Mouse (Mus musculus) brain, embryonic 14.5 days (tissue): Measurements from ENCODE around the gene Zic4. TPM values are rescaled to one million over a fixed set of nuclear protein-coding genes. Genes with fewer than 3 reads are reported as not detected.
A peak's percentile ranks its signal among the peaks of the same experiment; 100 is the strongest.

Experiments used
- DNase-seq: peaks from one replicate; pipeline ENCODE4 v3.0.0-alpha.2; 2011; ENCODE audit warnings: low read depth
- CTCF ChIP-seq: fragments of 200-500 bp; IDR thresholded peaks from 2 replicates; pipeline ENCODE4 v1.5.1; 2012; ENCODE audit warnings: inconsistent platforms, mild to moderate bottlenecking, moderate library complexity, borderline replicate concordance; ENCODE audit not compliant: insufficient read depth, insufficient read length; ENCODE audit errors: extremely low read depth
- POLR2A ChIP-seq: fragments of 200-500 bp; IDR thresholded peaks from 2 replicates; pipeline ENCODE4 v1.6.1; 2012; ENCODE audit warnings: mild to moderate bottlenecking, inconsistent platforms, borderline replicate concordance; ENCODE audit not compliant: poor library complexity, insufficient read depth, insufficient read length, severe bottlenecking; ENCODE audit errors: extremely low read depth
- polyA plus RNA-seq: library from polyadenylated mRNA; depleted of rRNA; stranded (reverse); fragments of >200 nt; gene quantifications from 2 replicates; pipeline ENCODE4 v1.2.3, GENCODE M21; 2012

Zic4 gene
- polyA plus RNA-seq, 1 experiment: 91.1 TPM

DNA sequence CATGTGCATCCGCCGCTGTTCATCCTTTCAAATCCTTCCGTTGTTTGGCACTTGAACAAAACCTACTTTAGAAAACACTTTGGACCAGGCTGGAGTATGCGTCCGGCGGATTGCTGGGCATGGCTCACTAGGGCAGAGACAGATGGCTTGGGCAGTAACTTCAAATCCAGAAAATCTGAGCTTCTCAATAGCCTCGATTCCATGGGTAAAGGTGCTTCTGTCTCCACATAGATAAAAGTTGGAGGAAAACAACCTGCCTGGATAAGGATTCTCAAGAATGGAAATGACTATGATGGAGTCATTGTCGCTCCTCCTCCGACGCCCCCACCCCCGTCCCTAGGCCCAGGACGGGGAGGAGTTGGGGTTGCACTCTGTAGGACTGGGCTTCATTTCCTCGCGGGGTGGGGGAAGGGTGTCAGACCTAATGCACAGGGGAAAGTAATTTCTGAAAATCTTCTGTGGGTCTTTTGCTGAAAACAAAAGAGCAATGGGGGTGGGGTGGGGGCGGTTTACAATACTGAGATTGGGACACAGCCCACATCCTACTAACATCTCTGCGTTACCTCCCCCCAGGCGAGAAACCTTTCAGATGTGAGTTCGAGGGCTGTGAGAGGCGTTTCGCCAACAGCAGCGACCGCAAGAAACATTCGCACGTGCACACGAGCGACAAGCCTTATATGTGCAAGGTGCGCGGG lies 21.4 kb downstream of the Zic4 start:
- peak; percentile 84 for DNase-seq
- TF ChIP-seq CTCF (no peak), POLR2A (no peak)

GRCm38 (mm10) chr9:91384136-91384500 lies 21.9 kb downstream of the Zic4 start:
- no peak for TF ChIP-seq POLR2A
- DNase-seq: peak; percentile 81

DNA sequence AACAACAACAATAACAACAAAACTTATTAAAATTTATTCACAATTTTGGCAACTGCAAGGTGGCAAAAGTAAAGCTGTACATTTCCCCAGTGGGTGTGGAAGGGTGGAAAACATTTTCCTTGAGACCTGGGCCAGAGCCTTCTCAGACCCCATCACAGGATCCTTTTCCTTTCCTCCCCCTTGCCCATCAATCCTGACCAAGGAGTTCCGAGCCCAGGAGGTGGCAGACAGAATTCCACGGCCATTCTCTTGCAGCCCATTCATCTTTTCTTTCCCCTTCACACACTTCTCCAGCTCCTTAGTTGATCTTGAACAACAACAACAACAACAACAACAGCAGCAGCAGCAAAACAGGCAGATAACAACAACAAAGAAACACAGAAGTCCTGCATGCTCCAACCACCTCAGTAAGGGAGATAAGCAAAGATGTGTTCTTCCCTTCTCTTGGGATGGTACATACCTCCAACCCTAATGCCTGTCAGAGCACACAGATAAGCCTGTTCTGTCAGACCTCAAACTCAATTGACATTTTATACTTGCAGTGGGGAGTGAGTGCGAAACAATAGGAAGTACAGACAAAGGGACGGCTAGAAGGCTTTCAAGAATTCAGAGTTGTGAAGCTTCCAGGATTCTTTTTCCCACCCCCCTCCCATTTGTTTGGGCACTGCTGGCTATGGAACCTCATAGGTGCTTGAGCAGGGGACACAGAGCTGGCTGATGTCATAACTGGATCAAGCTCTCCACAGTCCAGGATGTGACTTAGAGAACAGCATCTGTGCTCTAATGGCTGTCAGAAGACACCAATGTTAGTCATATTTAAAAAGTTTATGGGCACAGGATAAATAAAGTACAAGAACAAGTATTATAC lies 22.7 kb downstream of the Zic4 start:
- no peak for DNase-seq

DNA sequence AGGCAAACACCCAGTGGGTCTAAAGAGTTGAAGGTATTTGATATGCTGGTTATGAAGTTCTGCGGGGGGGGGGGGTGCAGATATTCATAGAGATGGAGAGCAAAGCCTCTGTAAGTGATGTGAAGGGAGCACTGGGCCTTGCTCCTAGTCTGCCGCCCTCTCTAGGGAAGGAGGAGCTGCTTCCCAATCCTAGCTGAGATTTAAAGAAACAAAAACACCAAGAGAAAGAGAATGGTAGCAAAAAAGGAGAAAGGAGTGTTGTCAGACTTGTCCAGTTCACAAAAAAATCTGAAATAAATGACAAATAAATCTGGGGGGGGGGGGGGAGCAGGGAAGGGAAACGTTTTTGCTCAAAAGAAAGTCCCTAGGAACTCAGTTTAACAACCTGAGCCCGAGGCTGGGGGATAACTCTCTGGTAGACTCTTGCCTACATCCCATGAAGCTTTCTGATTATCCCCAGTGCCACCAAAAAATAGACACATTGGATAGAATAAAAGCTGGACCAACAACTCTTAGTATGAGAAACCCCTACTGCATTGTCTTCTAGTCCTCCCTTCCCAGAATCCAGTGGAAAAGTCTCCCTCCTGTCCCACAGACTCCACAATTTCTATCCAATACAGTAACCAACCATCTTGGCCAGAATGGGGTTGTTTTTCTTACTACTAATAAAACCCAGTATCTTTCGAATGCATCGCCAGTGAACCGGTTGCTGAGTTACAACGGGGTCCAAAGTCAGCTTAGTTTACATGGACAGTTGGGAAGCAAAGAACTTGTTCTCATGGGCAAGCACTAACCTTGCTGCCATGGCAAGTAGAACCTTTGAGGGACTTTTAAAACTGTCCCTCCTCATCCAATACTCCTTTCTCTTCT lies 23.6 kb downstream of the Zic4 start:
- DNase-seq: no peak
- no peak for TF ChIP-seq POLR2A
- no peak for TF ChIP-seq CTCF

More for the DNA sequence above, 22.7 kb downstream of the Zic4 start:
- TF ChIP-seq POLR2A: no peak
- TF ChIP-seq CTCF: no peak

DNA sequence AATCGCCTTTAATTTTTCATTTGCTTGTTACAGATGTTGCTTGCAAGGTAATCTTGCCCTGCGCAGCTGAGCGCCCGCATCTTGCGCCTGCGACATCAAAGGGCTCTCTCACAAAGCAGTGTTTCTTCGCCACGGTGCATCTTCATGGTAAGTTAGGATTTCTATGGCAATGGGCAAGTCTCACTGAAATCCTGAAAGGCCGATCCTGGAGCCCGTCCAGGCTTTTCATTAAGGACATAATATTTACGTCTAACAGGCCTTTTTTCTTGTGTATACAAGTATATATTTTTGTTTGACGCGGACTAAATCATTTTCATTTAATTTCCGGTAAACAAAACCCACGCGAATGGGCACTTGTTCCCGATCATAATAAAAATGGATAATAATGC lies 24.3 kb downstream of the Zic4 start:
- peak; percentile 93 for DNase-seq

DNA sequence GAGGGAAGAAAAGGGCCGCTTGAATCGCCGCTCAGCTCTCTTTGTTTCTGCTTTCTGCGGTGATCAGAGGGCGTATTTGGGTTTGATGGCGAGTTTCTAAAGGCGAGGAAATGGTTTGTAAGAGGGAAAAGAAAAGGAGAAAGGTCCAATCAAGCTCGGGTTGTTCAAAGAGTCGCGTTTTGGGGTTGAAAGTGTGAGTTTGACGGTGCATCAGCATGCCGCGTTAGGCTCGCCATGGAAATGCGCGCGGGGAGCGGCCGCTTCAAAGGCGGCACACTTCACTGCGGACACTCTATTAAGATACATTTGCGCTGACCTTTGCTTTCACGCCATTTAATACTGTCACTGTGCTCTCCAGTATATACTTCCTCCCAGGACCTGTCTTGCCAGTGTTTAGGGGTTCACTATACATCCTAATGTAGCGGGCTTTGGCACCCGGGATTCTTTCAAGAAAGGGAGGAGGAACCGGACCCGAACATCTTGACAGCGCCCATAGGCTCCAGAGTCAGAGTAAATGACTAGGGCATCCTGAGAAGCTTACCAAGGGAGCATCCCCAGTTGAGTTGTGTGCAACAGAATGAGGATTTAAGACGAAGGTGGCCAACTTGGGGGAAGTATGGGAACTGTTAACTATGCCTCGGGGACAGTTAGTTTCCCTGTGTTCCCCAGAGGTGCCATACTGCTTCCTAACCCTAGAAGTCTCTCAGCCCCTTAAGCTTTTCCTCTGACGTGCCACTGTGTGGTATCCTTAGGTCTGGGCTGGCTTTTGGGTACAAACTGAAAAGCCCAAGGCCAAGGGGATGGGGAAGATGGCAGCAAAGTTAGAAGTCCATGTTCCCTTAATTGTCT lies 24.9 kb downstream of the Zic4 start:
- peak; percentile 90 for DNase-seq
- no peak for TF ChIP-seq POLR2A
- TF ChIP-seq CTCF: no peak

More for the DNA sequence above, 24.3 kb downstream of the Zic4 start:
- no peak for TF ChIP-seq POLR2A
- TF ChIP-seq CTCF: no peak

GRCm38 (mm10) chr9:91387740-91388080 lies 25.5 kb downstream of the Zic4 start:
- no peak for DNase-seq

DNA sequence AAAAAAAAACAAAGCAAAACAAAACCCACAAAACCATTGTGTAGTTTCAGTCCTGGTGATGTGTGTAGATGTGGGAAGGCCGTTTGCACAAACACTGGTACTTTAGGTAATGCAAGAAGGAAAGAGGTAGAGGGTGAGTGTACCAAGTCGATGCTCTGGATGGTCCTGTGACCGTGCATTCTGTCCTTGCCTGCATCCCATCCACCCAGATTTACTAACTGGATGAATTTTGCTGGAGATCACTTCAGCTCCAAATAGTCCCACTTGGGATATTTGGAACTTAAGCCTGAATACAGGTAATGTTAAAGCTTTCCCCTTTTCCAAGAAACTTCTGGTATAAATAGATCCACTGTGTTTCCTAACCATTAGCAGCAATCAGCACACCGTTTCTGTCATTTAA lies 26.0 kb downstream of the Zic4 start:
- no peak for DNase-seq
- TF ChIP-seq POLR2A: no peak
- TF ChIP-seq CTCF: no peak

More at GRCm38 (mm10) chr9:91387740-91388080, 25.5 kb downstream of the Zic4 start:
- TF ChIP-seq CTCF (no peak), POLR2A (no peak)

DNA sequence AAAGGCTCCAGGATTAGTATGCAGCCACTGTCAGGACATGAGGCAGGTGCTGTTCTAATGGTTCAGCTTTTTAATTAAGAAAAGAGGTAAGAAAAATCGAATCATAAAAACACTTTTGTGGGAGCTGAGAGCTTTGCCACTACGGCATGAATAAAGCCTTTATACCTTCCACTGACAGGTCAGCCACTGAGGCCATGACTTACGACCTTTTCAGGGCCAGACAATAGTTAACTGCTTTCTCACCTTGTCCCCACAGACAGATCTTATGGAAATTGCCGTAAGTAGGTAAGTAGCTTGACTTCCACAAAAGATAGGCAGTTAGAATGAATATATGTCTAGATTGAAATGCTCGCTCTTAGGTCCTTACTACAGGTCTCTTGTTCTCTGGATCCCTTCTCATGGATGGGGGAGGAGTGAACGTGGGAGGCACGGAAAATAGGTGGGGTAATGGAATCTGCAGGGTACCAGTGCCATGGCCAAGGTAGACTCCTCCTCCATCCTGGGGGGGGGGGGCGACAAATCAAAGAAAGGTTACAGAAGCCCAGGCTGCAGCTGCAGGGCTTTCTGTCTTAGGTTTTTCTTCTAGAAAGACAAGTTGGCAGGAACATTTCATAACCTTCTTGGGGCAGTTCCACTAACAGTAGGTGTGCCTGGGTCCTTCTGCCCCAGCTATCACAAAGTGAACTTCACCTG lies 31.3 kb downstream of the Zic4 start:
- no peak for TF ChIP-seq POLR2A
- no peak for TF ChIP-seq CTCF
- no peak for DNase-seq

- TF ChIP-seq CTCF (no peak), POLR2A (no peak)
- peak; percentile 75 for DNase-seq
These were observed 32.0 kb downstream of the Zic4 start for GRCm38 (mm10) chr9:91394211-91394646.
